Mouse (Mus musculus): ENCODE measurements around the gene Iqschfp.
"Not testable (repeated sequence)": the region's sequence is repeated elsewhere in the genome, so short reads cannot be mapped to it uniquely, and the experiment has no call there.

The Iqschfp gene

DNA sequence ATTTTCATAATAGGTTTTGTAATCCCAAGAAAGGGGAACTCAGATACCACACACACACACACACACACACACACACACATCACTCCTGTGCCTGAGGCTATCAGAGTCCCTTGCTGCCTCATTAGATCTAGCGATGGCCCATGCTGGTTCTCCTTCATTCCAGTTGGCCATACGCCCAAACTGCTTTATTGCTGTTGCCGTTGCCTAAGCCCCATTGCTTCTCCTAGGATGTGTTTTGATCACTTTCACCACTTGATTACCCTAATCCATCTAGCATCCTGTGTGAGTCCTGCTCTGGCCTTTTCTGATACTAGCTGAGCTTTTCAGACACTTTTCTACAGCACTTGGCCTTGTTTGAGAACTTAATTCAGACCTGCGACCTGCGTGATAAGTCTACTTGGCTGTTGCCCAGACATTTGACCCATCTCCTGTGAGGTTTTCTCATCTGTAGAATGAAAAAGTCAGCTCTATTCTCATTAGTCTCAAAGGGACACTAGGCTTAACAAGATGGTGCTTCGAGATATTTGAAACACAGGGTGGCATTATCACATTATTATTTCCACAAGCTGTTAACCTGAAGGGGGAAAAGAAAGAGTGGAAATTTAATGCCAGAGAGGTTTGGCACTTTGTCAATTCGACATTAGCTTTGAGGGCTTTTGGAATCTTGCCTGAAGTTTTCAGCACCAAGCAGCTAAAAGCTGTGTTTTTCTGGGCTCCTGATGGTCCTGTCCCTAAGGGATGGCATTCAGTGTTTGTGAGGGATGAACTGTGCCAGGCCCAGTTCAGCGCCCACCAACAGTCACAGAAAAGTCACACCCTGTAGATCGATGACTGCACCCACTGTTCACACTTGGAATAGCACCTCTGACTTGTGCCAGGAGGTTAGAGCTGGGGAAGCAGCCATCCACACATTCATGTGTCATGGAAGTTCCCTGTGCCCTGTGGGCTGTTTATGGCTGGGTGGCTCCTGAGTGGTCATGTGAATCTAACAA, 179.7 kb downstream of the Iqschfp start:
- DNase-seq (ENCODE audit: low spot score in 2 of 2): no peak

DNA sequence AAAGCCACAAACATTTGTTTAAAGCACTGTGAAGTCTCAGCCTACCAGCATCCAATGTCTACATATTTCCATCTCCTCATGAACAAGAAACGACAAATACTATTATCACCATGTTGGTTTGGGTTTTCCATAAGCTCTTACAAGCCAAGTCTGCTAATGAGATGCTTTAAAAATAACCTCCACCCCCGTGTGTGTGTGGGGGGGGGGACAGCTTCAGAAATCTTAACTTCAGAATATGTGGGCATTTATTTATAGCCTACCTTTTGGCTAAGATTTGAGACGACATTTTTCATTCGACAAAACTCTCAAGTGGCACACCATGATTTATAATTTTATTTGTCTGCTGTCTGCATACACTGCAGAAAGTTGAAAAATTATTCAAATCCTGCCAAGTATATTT, 185.4 kb downstream of the Iqschfp start:
- no peak for DNase-seq (ENCODE audit: low spot score in 2 of 2)

DNA sequence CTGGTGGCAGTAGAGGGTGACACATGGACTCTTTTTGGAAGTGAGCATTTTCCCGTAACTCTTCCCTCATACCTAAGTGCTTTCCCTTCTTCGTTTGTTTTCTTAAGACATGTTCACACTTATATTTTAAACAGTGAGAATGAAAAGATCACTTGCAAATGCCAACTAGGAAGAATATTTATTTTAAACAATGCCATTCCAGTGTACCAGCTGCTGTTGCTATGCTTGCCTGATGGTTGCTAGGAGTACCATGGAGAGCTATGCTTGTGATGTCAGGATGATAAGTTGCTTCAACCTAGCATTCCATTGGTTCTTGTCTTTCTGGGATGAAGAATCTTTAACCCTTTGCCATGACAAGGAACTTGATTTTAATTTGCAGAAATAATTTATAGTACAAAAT, 193.0 kb downstream of the Iqschfp start:
- DNase-seq (ENCODE audit: low spot score in 2 of 2): no peak

DNA sequence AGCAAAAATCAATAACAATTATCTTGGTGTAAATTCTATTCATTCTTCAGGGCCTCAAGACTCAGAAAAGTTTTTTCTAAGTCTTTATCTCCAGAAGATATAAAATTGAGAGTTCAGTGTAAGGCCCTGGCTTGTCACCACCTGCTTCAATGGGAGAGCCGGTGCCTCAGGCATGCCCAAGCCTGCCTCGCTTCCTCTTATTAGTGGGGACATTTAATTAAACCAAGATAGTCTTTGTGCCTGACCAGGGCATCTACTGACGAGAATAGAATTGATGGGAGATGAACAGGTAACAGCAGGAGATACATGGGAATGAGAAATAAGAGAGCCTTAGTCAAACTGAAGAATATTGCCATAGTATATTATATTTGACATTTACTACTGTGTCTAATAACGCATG, 200.1 kb downstream of the Iqschfp start:
- no peak for DNase-seq (ENCODE audit: low spot score in 2 of 2)

DNA sequence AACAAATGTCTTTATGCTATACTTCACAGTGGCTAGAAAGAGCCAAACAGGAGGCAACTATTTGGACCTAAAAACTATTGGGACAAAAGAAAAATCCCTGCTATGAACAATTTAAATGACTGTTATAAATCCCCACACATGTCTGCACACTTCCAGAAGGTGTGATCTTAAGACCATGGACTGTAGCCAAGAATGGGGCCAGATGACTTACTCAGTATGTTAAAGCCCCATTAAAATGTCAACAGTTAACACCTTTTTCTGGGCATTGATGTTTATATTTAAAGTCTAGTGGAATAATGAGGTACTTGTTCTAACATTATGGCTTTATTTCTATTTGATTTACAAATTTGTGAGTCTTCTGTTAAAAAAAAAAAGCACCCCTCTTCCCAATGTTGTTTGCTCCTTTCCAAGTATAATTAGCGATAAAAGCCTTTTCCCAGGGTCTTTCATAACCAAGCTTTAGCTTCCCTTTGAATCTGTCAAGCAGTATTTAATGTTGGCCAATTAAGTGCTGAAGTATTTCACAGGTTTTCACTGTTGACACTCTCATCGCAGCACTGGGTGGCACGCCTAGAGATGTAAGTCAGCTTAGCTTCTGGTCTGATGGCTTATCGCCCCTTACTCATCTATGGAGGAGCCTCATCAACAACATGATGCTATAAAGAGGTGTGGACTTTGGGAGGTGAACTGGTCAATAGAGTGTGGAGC, 204.8 kb downstream of the Iqschfp start:
- DNase-seq (ENCODE audit: low spot score in 2 of 2): no peak

DNA sequence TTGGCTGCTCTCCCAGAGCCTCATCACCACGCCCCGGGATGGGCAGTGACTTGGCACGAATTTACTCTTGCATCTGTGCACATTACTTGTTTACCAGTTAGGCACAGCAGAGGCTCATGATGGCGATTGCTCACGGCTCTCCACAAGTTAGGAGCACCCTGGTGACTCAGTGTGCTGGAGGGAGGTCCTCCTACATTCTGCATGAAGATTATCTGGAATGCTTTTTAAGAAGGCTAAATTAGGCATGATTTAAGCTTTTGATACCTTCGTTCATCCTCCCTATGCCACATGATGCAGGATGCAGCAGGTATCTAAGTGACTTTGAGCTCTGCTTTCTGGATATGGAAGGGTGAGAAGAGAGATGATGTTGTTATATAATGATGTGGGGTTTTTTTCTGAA, 207.5 kb downstream of the Iqschfp start:
- DNase-seq (ENCODE audit: low spot score in 2 of 2): not testable (repeated sequence)

DNA sequence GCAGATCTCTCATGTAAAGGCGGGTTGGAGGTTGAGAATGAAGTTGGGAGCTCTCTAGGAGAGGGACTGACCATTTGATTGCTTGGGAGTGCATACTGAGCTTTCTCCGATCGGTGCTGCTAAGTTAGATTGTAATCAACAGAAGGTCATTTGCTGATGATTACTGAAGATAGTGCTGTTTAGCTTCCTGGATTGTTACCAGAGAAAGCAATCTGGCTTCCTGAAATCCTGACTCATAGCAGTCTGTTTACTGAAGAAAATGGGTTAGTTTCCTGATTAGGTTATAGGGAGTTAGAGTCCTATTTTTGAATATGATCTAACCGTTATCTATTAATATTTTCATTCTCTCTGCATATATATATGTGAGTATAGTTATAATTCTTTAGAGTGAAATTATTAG, 209.3 kb downstream of the Iqschfp start:
- DNase-seq (ENCODE audit: low spot score in 2 of 2): no peak

DNA sequence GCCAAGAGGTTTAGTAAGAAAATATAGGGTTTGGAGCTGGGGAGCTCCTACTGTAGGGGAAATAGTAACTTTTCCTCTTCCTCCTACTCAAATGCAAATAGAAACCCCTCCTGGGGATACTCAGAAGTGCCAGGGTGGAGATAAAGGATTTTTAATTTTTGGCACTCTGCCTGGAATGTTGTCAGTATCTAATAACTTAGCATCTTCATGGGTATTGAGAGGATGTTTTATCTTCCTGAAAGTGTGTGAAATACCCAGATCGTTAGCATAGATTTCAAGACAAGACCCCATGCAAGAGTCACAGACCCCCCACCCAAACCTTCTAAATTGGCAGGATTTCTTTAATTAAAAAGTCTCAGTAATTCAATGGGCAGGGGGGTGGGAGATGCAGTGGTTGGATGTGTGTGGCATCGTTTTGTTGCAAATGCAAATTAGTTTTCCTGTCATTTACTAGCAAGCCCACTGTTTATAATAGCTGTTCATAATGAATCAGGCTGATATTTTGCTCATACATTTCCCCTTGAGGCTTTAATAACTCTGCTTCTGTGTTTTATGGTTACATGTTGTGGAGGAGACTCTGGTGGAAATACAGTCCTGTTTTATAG, 213.2 kb downstream of the Iqschfp start:
- no peak for DNase-seq (ENCODE audit: low spot score in 2 of 2)

DNA sequence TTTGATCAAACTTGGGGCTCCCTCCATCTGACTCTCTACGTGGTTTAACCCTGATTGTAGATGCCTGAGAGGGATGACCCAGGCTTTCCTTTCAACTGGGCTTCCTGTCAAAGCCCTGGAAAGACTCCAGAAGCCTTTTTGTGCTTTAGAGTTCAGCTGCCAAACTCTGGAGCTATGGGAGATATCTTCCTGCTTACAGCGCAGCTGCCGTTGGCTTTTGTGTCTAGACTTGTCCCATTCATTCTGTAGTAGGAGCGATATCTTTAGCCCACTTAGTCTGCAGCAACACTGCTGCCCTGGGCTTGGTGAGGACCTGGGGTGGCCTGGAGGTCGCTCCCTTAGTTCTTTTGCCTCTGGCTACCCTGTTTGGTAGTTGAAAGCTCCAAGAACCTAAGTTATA, 229.3 kb downstream of the Iqschfp start:
- DNase-seq (ENCODE audit: low spot score in 2 of 2): no peak

DNA sequence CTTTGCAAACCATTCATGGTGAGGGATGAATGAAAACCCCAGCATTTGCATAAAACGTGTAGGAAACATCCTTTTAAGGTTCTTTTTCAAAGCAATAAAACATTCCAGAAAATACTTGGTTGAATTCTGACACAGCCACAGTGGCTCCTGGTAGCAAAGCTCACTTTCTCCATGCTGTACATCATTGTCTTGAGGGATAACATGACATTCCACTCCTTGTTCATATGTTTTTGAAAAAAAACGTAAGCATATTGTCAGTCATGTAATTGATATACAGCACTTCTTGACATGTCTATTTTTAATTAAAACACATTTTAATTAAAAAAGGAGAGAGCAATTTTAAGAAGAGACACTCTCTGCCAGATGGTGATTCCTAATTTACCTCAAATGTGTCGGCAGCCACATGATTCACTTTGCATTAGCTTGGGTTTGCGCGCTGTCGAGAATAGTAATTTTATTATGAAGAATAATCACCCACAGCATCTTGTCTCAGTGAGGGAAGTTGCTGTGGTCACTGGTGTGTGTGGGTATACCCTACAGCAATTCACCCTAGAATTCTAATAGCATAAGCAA, 234.3 kb downstream of the Iqschfp start:
- no peak for DNase-seq (ENCODE audit: low spot score in 2 of 2)

DNA sequence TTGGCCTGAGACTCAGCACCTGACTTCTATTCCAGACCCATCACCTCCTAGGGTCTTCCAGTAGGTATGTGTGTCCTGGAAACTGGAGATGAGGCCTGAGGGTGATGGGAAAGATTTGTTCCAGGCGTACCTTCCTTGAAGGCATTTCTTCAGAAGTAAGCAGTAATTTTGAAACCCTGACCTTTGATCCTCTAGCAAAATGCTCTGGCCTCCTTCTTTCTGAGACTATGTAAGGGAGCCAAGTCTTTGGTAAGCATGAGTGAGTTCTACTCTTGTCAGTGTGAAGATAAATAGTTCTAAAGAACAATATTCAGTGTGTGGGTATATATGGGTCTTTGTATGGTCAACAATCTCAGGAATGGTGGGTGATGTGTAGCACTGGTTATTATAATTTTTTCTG, 238.4 kb downstream of the Iqschfp start:
- DNase-seq (ENCODE audit: low spot score in 2 of 2): no peak

DNA sequence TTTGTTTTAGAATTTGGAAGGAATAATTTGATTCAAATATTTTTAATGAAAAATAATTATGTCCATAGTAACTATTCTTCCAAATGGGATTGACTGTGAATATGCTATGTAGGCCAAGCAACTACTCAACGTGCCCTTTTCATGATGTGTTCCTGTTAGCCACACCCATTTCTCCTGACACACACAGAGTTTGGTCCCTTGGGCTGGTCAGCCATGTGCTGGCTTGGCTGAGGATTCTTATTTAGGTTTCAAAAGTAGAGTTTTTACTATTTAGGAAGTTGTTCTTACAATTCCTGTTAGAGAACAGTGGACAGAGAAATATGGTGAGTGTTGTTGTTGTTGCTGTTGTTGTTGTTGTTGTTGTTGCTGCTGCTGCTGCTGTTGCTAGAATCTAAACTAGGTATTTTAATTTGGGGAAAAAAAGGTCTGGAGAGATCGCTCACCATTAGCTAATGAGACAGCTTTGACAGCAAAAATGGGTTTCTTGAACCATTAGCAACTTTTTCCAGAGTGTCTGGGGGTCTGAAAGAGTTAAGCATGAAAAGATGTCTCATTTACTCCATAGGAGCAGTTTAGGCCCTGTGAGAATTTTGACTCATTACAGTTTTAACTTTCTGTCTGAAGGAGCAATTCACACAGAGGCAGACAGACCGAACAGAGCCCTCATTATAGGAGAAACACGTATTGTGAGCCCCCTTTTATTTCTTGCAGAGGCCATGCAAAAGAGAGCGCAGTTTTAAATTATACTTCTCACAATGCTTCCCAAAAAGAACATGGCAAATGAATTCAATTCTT, 247.0 kb downstream of the Iqschfp start:
- no peak for DNase-seq (ENCODE audit: low spot score in 2 of 2)

DNA sequence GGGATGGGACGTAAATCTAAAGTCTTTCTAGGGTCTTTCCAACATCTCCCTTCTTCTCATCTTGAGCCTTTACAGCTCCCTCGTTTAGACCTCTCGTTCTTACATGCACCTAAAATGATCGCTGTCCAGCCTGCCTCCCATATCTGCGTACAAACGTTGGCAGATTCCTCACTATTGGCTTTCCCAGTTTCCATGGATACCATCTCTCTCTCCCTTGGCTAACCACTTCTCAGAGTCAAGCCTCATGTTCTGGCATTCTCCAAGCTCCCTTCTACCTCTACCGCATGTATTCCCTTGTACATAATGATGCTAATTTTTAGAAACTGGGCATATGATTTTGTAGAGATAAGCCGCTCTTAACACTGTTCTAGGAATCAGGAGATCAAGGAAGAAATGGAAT, 258.7 kb downstream of the Iqschfp start:
- DNase-seq (ENCODE audit: low spot score in 2 of 2): no peak

DNA sequence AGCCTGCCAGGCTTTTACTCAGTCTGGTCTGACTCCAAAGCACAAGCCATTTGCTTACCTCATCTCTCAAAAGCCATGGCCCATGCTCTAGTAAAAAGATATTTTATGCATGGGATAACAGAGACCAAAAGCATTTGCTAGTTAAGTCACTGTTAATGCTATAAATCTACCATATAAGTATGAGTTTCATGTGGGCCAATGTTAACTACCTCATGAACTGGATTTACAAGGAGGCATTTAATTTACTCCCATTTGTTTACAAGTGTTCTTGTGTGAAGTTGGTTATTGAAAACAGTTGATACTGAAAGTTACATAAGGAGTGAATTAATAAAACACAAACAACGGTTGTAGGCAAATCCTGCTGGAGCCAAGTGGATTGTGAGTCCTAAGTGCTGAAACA, 268.1 kb downstream of the Iqschfp start:
- no peak for DNase-seq (ENCODE audit: low spot score in 2 of 2)

DNA sequence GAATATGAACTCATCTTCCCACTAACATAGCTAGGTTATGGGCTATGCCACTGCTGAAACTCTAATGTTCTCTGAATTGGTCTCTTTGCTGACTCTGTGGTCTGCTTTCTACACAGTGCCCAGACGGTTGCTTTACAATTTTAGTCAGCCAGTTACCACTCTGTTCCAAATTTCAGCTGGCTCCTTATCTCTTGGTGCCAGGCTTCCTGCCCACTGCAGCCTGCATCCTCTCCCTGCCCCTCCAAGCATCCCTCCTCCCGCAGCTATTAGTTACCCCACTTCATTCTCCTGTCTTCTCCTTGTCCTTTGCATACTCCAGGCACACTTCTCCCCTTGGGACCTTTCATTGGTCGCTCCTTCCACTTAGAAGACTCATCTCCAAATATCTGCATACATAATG, 268.7 kb downstream of the Iqschfp start:
- no peak for DNase-seq (ENCODE audit: low spot score in 2 of 2)

DNA sequence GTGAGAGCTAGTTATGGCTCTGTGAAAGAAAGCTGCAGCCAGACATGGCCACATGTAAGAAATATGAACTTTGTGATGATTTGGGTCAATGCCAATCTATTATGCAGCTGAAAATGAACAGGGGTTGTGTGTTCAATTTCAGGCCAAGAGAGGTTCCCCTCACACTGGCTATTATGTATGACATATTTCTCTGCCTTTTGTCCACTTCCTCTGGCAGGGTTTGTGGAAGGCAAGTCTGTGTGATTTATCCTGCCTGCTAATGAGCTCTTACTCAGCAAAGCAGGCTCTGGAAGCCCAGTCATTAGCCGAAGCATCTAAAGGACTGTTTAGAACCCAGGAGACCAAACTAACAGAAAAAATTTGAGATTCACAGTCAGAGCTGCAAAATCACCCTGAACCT, 286.2 kb downstream of the Iqschfp start:
- no peak for DNase-seq (ENCODE audit: low spot score in 2 of 2)

DNA sequence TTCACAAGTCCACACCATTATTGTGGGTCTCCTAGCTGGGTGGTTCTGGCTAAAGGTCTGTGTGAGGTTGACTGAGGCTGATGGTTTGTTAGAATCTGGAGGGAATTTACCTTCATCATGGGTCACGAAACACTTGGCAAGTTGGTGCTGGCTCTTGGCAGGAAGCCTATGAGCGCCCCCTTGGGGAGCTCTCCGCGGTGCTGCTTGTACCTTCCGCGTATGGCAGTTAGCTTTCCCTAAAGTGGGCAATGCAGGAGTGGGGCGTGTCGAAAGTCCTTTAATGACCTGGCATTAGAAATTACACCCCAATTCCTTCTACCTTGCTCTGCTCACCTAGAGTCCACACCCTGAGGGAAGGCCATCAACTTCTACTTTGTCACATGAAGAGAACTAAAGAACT, 295.4 kb downstream of the Iqschfp start:
- no peak for DNase-seq (ENCODE audit: low spot score in 2 of 2)

DNA sequence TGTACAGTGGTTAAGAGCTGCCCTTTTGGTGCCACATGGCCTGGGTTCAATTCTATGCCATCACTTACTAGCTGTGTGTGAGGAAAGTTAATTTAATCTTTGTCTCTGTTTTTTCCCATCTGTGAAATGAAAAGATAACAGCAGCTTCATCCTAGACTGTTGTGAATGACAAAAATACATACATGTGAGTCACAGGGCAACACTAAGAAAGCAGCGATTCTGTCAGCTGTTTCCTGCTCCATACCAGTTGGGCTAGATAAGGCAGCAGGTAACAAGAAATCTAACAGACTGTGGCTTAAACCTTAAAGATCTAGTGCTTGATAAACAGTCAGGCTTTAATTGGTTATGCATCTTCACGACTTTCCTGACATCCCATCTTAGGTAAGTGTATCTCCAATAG, 297.1 kb downstream of the Iqschfp start:
- no peak for DNase-seq (ENCODE audit: low spot score in 2 of 2)

DNA sequence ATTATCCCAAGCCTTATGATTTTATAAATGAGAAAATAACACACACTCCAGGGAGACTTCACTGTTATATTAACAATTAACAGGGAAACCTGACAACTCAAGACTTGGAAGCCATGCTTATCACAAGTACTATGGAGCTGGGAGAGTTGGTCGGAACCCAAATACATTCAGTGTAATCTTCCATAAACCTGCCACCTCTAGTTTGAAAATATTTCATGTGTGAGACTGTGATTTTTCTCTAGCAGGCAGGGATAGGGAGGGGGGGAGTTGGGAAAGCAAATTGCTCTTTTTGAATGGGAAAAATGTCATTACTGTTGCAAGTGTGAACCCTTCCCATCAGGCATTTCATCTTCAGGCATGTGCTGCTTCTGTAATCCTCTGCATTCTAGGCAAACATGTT, 304.9 kb downstream of the Iqschfp start:
- no peak for DNase-seq (ENCODE audit: low spot score in 2 of 2)

DNA sequence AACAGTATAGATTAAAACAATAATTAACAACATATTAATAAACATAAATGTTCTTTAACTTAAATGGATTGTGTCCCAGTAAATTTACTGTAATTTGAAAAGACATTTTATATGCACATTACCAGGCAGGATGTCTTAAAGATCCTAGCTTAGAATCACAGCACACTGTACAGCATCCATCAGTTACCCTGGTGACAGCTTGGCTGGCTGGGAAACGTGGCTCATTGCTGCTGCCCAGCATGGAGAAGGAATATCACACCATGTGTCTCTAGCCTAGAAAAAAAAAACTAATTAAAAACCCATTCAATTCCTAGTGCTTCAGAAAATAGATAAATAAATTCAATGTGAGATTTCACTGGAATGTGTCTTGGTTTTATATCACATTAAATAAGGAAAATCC, 309.2 kb downstream of the Iqschfp start:
- no peak for DNase-seq (ENCODE audit: low spot score in 2 of 2)

DNA sequence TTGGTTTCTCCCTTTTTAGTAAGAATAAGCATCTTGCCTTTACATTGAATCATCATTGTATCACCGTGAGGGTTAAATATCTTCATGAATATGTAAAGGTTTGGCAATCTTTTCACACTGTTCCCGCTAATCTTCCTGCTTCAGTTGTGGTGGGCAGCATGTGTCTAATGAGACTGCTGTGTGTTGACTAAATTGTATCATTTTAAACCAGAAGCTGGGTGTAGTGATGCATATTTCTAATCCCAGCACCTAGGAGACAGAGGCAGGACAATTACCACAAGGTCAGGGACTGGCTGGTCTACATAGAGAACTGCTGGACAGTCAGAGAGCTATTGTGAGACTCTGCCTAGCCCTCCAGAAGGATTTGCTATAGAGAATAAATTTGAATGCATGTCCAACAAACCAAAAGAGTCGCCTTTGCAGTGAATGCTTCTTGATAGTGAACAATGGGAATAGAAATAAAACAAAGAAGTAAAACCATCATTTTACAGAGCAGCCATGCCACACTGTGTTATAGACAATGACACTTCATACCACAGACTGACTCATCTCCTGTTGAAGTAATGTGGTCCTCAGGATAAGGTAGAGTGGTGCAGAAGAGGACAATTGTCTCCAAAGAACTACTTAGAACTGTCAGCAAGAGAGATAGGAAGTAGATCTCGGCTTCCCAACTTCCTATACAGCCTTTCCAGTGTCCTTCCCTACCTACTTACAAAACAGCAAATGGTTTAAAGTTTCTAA, 310.3 kb downstream of the Iqschfp start:
- DNase-seq (ENCODE audit: low spot score in 2 of 2): no peak

Measured in spleen, postnatal 36 days (tissue).